Mouse (Mus musculus) granulocyte monocyte progenitor cell, adult 5-6 weeks (primary cell): Measurements from ENCODE around the gene Barhl2. TPM values are rescaled to one million over a fixed set of nuclear protein-coding genes. Genes with fewer than 3 reads are reported as not detected.
A peak's percentile ranks its signal among the peaks of the same experiment; 100 is the strongest.

ENCODE experiments used
- ATAC-seq: replicated peaks from 2 replicates; pipeline ENCODE4 v1.8.0; 2016; ENCODE audit warnings: mild to moderate bottlenecking, moderate TSS enrichment, inconsistent platforms; ENCODE audit not compliant: poor library complexity, severe bottlenecking
- total RNA-seq, 2 experiments: library from RNA; stranded (forward) in 1 of 2; stranded (reverse) in 1 of 2; fragments of 200-712, 200-1000 nt in 1 of 2; fragments of >200 nt in 1 of 2; fragmentation: Nextera tagmentation in 1 of 2; gene quantifications; 2 replicates each; pipeline ENCODE4 v1.2.3; 2014 to 2017

Barhl2 gene
- total RNA-seq, 2 experiments from 2014 or later, result not detected

DNA sequence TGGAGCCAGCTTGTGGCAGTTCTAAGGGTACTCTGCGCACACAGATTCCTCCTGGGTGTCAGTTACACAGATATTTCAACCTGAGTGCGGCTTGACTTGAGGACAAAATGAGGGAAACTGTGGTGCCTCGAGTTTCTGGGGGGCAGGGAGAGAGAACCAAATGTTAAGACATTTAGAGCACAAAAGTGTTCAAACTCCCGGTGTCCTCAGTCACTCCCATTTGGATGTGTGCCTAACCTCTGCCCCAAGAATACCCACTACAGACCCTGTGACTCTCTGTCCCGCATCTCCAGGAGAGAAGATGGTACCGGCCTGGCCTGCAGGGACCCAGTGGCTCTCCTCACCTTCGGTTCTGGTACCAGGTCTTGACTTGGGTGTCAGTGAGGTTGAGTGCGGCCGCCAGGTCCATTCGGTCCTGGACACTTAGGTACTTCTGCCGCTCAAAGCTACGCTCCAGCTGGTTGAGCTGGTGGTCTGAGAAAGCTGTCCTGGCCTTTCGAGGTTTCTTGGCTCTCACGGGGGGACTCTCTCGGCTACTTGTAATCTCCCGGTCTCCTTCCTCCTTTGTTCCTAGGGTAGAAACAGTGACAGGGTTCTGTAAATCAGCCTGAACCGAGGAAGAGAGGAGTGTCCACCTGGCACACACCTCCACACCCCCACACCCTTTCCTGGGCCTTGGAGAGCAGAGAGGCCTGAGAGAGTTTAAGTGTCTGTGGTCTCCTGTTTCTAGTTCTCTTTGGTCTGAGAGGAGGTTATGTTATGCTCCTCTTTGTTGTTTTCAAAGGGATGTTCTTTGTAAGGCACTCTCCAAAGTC is 2.7 kb downstream of the Barhl2 start:
- ATAC-seq, result no peak

DNA sequence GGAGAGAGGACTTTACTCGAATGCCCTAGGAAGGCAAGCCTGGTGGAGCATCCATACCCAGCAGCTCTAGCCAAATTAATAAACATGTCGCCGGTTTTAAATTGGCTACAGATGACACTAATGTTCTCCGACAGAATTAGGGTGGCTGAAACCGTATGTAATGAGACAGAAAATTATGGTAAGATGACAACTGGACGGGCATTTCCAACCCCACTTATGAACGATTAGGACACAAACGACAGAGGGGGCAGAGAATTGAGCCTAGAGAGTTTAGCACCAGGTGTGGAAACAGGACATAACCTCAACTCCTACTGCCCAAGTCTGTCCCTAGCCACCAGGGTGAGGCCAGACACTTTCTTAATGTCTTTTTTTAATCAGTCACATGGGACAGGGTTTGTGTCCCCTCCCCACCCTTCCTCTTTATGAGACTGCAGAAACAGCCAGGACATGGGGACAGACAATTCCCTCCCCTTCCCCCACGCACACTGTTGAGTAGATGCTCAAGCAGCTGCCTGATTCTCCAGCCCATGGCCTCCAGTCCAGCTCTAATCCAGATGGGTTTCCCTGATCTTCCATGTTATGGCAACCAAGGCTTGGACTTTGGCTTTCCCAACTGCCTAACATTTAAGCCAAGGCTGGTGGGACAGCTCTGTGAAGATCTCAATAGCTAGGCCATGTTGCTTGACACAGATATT is 3.4 kb downstream of the Barhl2 start:
- no peak for ATAC-seq

DNA sequence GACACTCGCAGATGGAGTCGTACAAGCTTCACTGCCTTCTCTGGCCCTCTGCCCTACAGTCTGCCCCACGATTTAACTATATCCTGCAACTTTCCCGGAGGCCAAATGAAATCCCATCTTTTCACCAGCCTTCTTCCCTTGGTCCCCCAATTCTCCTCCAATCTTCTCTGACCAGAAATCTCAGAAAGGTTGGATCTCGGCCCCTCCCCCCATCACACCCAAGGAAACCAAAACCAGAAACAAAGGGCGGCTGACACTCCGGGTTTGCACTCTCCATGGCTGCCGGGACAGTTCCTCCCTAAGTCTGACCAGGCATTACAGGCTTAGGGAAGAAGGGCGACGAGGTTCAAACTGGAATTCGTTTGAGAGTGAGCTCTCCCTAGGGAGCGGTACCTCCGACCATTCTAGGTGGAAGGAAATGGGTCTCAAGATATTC is 4.1 kb downstream of the Barhl2 start:
- no peak for ATAC-seq

DNA sequence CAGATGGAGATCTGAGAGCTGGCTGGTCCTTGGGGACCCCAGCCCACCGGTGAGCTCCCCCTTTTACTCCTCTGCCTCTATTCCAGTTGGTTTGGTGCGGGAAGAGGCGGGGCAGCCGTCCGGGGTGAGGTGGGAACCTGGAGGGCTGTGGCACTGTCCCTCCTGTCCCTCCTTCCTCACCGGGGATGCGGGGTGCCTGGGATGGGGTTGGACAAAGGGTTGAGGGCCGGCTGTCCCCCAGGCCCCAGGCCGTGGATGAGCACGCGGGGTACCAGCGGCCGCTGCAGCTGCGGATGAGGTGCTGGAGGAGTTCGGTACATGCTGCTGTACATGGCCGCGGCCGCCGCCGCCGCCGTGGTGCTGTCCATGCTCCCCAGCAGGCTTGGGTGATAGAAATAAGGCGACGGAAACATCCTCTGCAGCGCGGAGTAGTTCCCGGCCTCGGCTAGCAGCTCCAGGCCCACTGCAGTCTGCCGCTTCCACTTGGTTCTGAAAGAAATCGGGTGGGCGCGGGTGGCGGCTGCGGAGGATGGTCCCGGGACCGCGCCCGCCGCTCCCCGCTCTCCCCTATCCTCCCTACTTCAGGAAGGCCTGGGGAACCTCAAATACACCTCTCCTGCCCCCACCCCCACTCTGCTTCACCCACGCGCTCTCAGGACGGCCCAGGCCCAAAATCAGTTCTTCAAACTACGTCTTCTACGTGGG is 4.6 kb downstream of the Barhl2 start:
- ATAC-seq, result peak; percentile 48

DNA sequence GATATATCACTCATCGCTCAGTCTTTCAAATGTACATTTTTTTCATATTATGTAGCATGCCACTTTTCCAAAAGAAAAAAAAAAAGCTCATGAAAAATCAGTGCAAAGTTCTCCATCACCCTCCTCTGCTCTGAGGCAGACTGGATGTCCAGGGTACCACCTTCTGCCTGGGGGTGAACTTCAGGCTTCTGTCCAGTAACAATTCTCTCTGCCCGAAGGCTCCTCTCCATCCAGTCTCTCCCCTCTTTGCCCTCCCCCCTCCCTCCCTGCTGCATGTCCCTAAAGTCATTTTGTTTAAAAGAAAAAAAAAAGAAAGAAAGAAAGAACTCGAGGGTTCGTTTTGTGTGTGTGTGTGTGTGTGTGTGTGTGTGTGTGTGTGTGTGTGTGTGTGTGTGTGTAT is 5.3 kb downstream of the Barhl2 start:
- no peak for ATAC-seq

DNA sequence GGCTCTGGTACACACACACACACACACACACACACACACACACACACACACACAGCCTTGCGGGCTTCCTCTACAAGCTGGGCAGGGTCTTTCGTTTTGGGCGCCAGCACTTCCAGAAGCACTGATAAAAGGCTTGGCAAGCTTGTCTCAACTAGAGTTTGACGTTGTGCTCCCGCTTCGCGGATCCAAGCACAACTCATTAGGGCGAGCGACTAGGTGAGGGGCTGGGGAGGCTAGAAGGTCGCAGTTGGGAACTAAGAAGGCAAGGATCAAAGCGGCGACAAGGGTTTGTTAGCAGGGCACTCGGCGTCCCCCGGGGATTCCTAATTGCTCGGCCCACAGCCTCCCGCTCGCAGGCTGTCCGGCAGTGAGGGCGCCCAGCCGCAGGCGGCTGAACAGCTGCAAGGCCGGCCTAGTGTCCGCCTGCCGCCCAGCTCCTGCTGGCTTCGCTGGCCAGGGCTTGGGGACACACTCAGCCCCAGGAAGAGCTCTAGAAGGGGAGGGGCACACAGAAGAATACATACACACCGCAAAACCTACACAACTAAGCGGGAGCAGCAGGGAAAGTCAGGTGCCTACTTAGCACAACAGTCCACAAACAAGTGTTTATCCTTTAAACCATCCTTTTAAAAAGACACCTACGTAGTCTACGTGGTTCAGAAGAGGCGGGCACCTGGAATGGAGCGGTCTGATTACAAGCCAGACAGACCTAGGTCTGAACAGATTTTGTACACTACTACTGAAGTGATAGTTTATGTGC is 6.1 kb downstream of the Barhl2 start:
- ATAC-seq, result no peak

DNA sequence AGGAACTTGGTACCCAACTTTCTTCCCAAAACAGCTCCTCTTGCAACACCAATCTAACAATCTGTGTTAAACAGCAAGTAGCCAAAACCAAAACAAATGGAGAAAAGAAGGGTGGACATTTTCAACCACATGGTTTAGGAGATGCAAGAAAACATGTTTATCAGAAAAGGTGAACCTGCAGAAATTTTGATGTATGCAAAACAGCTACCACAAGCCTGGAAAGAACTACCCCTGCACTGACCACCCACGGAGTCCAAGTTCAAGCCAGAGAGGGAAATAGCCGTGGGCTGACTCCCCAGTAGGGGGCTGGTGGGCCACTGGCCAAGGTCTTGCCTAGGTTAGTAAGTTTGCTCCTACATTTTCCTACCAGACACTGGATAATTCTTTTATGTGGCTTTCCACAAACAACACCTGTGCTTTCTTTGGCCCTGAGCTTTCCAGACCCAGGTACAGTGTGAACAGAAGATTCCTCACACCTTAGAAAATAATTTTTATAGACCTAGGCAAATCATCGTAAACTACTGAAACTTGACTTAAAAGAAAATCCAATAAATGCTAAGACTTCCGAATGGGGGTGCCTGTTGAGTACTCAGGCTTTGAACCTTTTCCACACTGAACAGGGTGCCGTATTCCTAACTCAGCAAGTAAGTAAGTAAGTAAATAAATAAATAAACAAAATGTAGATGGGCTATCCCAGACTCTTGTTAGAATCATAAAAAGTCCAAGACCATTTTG is 7.4 kb downstream of the Barhl2 start:
- ATAC-seq, result no peak

DNA sequence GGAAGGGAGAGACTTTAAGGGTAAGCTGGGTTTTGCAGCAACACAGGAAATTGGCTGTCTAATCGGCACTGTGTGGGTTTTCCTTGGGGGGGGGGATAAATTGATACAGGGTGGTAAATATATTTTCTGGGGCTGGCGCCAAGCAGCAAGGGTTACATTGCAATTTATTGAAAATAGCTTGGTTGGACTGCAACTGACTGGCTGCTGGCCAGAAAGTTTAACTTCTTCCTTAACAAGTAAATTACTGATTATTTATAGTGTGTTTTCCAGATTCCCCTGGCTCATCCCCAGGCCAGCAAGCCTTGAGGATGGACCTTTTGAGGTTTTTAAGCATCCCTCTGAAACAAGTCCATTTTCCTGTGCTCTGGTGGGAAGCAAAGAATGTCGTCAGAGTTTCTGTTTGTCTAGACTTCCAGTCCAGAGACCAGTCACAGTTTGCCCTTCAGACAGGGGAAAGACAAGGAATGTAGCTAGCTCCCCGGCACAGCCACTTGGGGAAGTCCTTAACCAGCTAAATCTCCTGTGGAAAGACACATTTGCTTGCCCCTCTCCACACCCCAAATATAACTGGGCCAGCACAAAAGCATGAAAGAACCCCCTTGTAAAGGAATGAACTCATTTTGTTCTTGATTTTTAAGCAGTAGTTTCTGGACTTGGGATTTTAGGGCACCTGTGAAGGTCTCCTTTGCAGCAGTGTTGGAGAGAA is 8.1 kb downstream of the Barhl2 start:
- ATAC-seq, result no peak

DNA sequence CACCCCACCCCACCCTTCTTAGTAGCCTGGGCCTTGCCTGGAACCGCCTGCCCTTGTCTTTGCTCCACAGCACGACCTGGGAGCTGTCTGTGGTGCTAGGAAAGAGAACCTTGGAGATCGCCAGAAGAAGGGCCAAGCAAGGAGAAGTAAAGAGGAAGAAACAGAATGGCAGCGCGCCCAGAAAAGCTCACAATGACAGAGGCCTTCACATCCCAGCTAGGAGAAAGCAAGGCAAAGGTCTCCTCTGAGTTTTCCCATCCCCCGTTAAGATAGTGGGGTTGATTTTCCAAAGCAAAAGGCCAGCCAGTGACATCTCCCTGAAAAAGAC is 9.2 kb downstream of the Barhl2 start:
- ATAC-seq, result no peak

DNA sequence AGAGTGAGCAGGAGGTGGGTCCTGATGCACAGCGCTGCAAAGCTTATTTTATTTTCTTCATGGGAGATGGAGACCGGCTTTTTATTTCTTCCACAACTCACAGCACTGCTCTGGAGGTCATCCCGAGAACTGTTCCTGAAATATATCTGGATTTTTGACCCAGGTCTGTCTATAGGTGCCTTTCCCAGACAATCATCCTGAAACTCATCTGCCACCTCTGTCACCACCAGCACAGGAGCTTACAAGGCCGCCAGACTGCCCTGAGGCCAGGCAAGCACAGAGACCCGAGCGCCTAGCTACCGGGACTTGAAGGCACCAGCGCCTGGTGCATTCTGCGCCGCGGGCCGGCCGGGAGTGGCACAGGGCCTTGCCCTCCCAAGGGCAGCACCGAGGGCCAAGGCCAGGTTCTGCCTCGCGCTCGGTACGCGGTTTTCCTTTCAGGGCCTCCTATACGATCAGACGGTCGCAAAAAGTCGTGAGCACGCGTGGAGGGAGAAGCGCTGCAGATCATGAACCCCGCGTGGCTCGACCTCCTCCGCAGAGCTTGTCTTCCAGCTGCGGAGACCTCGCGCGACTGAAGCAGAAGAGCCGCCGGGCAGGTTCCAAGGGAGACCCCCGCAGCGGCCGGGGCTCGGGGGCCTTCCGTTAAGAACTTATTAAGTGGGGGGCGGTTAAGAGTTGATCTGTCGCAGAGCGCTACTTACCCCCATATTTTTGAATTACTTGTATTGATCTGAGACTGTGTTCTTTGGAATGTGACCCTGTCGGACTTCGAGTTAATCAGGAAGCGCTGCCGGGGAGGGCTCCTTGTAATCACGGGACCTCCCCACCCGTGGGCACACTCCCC is 9.8 kb downstream of the Barhl2 start:
- no peak; the same call in 1 of the 2 replicates for ATAC-seq

DNA sequence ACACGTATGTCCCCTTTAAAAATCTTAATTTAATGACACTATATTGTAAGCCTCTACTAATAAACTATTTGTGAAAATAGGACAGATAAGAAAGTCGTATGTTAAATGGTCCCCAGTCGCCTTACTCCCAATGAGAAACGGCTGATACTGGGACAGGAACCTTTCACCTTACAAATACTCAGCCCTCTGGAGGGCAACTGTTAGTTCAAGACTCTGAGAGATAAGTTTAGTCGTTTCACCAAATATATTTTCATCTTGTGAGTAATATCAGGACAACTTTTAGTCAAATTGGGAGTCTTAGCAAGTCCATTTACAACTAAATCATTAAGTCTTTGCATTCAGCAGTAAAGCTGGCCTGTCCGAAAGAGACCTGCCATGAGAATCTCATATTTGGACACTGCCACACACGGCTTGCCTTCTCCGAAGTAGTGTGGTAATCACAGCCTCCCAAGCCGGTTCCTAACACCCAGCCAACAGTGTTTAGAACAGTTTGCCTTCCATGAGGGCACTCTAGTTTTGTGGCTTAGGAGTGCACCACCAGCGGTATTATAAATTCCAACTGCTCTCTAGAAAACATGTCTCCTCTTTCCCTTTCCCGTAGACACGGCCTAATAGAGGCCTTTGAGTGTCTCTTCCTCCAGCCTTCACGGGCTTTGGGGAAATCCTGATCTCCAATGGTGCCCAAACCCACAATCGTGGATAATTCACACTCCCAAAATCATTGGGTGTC is 10.7 kb downstream of the Barhl2 start:
- no peak for ATAC-seq

DNA sequence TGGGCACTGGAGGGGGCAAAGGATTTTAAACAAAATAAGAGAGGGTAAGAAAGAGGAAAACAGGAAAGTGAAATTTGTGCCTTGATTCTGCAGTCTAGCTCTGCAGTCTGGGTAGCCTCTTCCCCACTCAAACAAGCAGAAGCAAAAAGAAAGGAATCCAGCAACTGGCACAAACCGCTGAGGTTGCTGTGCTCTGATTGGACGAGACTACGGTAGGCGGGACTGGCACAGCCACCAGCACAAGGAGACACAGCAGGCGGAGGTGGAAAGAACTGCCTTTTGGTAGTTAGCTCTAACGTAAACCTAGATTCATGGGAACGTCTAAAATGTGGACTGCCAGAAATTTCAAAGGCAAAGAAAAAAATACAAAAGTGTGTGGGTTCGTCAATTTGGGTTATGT is 11.4 kb downstream of the Barhl2 start:
- no peak; the same call in 1 of the 2 replicates for ATAC-seq

DNA sequence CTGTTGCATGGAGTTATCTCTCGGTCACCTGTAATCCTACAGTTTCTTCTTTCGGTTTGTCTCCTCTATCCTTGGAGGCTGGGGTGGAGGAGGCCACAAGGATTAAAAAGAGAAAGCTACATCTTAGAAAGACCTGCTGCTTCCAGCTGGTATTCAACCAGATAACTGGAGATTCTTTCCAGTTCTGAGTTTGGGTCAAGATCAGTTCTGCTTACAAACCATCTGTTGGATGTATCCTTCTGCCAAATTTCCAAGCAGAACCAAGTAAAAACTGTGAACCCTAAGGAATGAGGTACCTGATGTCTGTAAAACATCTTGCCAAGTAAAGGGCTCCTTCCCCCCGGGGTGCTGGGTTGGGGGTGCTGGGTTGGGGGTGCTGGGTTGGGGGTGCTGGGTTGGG is 12.3 kb downstream of the Barhl2 start:
- no peak for ATAC-seq

DNA sequence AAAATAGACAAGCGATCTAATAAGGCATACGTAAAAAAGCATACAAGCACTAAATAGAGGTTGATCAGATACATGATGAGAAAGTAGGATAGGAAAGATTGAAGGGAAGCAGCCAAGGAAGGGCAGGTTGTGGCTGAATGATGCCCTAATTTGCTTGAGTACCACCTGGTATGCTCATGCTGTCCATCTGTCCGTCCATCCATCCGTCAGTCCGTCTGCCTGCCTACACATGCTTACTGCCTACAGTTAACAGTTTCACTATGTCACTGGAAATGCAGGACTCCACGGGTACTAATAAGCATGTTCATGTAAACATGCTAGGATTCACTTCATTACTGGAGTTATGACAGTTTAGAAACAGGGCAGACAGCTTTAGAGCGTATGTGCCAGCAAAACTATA is 19.1 kb downstream of the Barhl2 start:
- ATAC-seq, result no peak

DNA sequence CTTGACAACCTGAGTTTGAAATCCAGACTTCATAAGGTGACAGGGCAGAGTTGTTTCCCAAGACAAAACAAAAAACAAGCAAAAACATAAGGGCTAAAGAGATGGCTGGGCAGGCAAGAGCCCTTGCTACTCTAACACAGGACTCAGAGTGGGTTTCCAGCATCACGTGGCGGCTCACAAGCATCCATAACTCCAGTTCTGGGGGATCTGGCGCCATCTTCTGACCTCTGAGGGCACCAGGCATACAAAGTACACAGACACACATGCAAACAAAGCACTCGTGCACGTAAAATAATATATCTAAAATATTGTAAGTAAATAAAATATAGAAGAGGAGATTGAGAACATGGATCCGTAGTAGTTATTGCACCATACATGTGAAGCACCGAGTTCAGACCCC is 31.9 kb downstream of the Barhl2 start:
- ATAC-seq, result no peak

DNA sequence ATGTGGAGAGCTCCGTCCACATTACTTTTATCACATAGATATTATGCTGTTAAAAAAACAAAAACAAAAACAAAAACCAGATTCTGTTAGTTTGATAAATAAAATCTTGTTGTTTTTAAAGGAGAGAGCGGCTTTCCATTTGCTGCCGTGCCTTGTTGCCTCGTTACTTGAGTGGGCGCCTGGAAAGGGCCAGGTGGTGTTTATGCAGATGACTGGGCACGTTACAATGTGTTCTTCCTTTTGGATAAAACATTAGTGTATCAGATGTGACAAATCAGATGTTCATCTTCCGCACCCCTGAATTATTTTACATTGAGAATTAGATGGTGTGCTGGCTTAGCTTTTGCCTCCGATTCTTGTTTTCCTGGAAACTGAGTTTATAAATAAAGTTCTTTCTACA is 37.1 kb downstream of the Barhl2 start:
- no peak for ATAC-seq

DNA sequence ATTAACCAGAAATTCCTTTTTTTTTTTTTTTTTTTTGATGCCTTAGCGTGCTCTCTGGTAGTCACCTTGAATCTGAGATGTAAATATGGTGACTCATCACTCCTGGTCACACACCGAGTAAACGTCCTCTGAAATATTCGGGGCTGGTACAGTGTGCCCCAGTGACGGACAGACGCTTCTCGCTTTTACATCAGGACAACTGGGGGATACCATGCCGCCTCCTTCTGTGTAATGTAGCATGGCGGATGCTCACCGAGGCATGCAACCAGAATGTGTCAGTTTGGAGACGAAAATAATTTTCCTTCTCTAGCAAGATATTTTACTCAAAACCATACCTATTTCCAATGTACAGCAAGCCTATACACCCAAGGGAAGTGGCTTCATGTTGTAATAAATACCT is 37.6 kb downstream of the Barhl2 start:
- no peak for ATAC-seq

DNA sequence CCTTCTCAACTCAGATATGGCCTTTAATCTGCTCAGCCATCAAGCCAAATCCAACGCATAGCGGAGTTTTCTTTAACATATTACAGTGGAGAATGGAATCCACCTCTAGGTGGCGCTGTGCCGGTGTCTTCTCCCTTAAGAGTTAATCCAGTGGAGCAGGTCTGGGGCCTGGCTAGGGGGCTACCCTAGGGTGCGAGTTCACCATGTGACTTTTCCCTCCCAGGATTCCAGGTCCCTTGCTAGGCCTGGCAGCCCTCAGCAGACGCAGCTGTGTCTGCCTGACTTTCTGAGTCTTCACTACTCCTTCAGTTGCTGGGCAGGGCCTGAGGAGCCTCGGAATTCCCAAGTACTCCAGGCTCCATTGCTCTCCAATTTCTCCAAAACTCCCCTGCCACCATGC is 40.8 kb downstream of the Barhl2 start:
- no peak for ATAC-seq
